Mouse (Mus musculus): Measurements from ENCODE around the gene Dgki.

DNA sequence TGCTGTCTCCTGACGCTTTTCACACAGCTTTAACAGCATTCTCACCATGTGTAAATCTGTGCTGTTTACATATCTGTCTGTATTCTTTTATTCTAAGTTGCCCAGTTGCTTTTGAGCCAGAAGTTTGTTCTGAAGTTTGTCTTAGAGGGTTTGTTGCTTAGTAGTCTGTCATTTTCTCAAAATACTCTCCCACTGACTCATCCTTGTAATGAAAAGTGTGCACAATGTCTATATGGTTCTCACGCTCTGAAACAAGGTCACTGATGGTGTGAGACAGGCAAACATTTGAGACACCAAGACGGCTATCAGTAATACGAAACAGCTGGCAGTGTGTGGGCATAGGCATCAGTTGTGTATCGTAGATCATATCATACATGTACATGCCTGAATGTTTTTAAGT is 23.8 kb downstream of the Dgki start:
- no peak for TF ChIP-seq EP300 (IDR thresholded peaks at IDR 0.05; ENCODE audit: low read depth)
- TF ChIP-seq CTCF (IDR thresholded peaks at IDR 0.05; ENCODE audit: low read depth), result no peak

Data from liver, embryonic 14.5 days (tissue).